Mouse (Mus musculus): Measurements from ENCODE around the gene Aym1. TPM values are rescaled to one million over a fixed set of nuclear protein-coding genes. Genes with fewer than 3 reads are reported as not detected.

Aym1 gene
- total and polyA plus RNA-seq, 2 experiments from 2014 or later: not detected

DNA sequence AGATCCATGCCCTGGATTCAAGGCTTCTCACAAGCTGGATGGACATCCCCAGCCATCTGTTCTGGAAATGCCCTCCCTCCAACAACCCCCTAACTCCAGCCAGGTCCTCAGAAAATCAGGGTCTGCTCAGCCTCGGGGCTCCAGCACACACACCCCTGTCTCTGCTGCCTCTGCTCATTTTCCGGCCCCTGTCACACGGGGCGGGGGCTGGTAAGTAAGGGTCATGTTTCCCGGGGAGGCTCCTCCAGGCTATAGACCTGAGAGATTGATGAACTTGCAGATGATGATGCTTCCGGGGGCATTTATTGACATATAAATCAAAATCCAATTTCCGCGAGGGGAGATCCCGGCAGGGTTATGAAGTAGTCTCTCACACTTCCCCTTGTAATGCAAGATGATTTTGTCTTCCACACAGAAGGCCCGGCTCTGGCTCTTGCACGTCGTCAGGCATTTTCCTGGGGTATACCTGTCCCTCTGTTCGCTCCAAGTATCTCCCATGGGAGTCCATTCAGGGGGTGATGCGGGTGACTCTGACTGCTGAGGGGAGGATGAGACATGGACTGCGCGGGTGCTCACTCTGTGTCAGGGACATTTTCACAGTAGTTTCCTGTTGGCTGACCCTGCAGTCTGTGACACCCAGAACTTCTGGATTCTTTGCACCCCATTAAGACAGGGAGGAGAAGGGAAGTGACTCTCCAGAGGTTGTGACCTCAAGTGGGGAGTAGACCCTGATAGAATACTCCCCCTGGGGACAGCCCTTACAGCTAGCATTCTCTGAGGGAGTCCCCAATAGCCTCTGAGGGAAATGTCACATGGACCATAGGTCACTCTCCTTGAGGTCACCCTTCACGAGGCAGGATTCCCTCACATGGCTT is 40.6 kb downstream of the Aym1 start:
- TF ChIP-seq CTCF (IDR thresholded peaks at IDR 0.05): no peak
- Histone ChIP-seq H3K27me3 (ENCODE audit: insufficient read depth, low read length) (no peaks in the 10 kb centered on the region), H3K27ac (ENCODE audit: low read depth, low read length) (no peak overlapping the region), H3K4me1 (ENCODE audit: insufficient read depth, low read length) (peaks cover 9% of the 10 kb centered on the region), H3K9ac (replicated peaks; ENCODE audit: low read length, poor library complexity, severe bottlenecking) (no peak overlapping the region), H3K9me3 (ENCODE audit: low read length) (no peaks in the 10 kb centered on the region), H3K4me2 (ENCODE audit: low read depth, low read length, poor library complexity, severe bottlenecking) (no peak overlapping the region), H3K4me3 (ENCODE audit: low read depth, low read length) (no peak overlapping the region), H3K36me3 (ENCODE audit: insufficient read depth, low read length) (no peaks in the 10 kb centered on the region)
- WGBS: 77% methylated on average over 17 of the region's 17 CpGs
- ATAC-seq (ENCODE audit: low FRiP score) (no peak), DNase-seq (ENCODE audit: low spot score) (no peak)

DNA sequence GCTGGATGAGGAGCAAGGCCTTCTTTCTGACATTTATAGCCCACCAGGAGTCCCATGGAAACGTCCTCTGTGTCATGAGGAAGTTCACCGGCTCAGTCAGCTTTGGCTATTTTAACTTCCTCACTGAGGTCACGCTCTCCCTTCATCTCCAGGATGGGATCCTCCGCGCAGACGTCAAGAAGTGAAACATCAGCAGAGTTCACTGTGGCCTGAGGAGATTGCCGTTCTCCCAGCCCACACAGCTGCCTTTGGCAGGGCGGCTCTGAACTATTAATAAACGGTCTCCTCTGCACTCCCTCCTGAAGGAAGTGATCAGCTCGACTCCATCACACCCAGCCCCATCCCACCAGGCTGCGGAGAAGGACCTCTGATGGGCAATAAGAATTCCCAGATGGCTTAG is 45.6 kb downstream of the Aym1 start:
- DNase-seq (ENCODE audit: low spot score) (no peak), ATAC-seq (ENCODE audit: low FRiP score) (no peak)
- Histone ChIP-seq H3K27ac (ENCODE audit: low read depth, low read length) (no peak overlapping the region), H3K9ac (replicated peaks; ENCODE audit: low read length, poor library complexity, severe bottlenecking) (no peak overlapping the region), H3K9me3 (ENCODE audit: low read length) (no peaks in the 10 kb centered on the region), H3K4me2 (ENCODE audit: low read depth, low read length, poor library complexity, severe bottlenecking) (no peak overlapping the region), H3K4me3 (ENCODE audit: low read depth, low read length) (no peak overlapping the region), H3K36me3 (ENCODE audit: insufficient read depth, low read length) (no peaks in the 10 kb centered on the region), H3K4me1 (ENCODE audit: insufficient read depth, low read length) (no peaks in the 10 kb centered on the region), H3K27me3 (ENCODE audit: insufficient read depth, low read length) (no peaks in the 10 kb centered on the region)
- 73% methylated on average over 11 of the region's 11 CpGs for WGBS
- TF ChIP-seq CTCF (IDR thresholded peaks at IDR 0.05): no peak

DNA sequence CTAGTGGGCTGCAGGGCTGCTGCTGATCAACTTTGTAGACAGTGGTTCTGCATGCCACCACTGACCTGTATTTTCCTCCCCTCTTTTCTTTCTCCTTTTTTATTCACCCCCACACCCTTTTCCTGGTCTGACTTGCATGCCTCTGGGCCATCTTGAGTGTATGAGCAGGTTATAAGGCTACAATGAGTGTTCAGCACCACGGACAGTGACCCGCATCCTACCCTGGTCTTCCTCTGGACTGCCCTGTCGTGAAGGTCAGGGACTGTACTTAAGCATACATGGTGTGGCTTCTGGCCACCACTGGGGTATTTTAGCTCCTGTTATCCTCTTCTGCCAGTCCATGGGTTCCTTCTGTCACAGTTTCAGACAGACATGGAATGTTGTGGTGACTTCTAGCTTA is 50.3 kb downstream of the Aym1 start:
- H3K36me3 ChIP-seq (ENCODE audit: insufficient read depth, low read length): no peaks in the 10 kb centered on the region
- H3K4me3 ChIP-seq (ENCODE audit: low read depth, low read length): no peak overlapping the region
- TF ChIP-seq CTCF (IDR thresholded peaks at IDR 0.05): no peak
- WGBS: 18% methylated on average over 3 of the region's 3 CpGs
- H3K27ac ChIP-seq (ENCODE audit: low read depth, low read length): no peak overlapping the region
- no peak overlapping the region for H3K9ac ChIP-seq (replicated peaks; ENCODE audit: low read length, poor library complexity, severe bottlenecking)
- H3K27me3 ChIP-seq (ENCODE audit: insufficient read depth, low read length): no peaks in the 10 kb centered on the region
- H3K4me1 ChIP-seq (ENCODE audit: insufficient read depth, low read length): peaks cover 21% of the 10 kb centered on the region
- DNase-seq (ENCODE audit: low spot score) (no peak), ATAC-seq (ENCODE audit: low FRiP score) (no peak)
- no peaks in the 10 kb centered on the region for H3K9me3 ChIP-seq (ENCODE audit: low read length)
- no peak overlapping the region for H3K4me2 ChIP-seq (ENCODE audit: low read depth, low read length, poor library complexity, severe bottlenecking)

Small RNA genes within 50 kb of the gene (microRNA-seq; reads per million reads assigned to microRNA genes)
- not detected for gene Mir7229 (ENCODE audit: borderline number of aligned reads)
- not detected for gene Mir7230 (ENCODE audit: borderline number of aligned reads)

Other genes starting within 250 kb of the Aym1 start
- 11.7 and 11.8 TPM in 2 replicates for gene 2900026A02Rik, start 136.1 kb upstream of the Aym1 start, total RNA-seq (2014; rRNA removed)
- gene 2900026A02Rik, start 136.1 kb upstream of the Aym1 start, polyA plus RNA-seq (2015; fragmentation: Nextera tagmentation; extraction: Ambion mirVana): 3.3 and 3.8 TPM in 2 replicates
- not detected in 2 replicates for gene Tmem211, start 130.4 kb upstream of the Aym1 start, total RNA-seq (2014; rRNA removed)
- not detected in 2 replicates for gene Tmem211, start 130.4 kb upstream of the Aym1 start, polyA plus RNA-seq (2015; fragmentation: Nextera tagmentation; extraction: Ambion mirVana)
- gene Sgsm1, start 46.5 kb upstream of the Aym1 start, total RNA-seq (2014; rRNA removed): 52.9 and 53.4 TPM in 2 replicates
- 19.8 and 27.3 TPM in 2 replicates for gene Sgsm1, start 46.5 kb upstream of the Aym1 start, polyA plus RNA-seq (2015; fragmentation: Nextera tagmentation; extraction: Ambion mirVana)
- 26.4 and 28.8 TPM in 2 replicates for gene Wscd2, start 133.0 kb downstream of the Aym1 start, total RNA-seq (2014; rRNA removed)
- 11.7 and 13.2 TPM in 2 replicates for gene Wscd2, start 133.0 kb downstream of the Aym1 start, polyA plus RNA-seq (2015; fragmentation: Nextera tagmentation; extraction: Ambion mirVana)